Mouse (Mus musculus) midbrain, postnatal 0 days (tissue): Measurements from ENCODE around the gene Ttc6. TPM values are rescaled to one million over a fixed set of nuclear protein-coding genes. Genes with fewer than 3 reads are reported as not detected.

ENCODE experiments used
- ATAC-seq: fragments of 200-750 bp; cut with Nextera tagmentation; 2 replicates; pipeline ENCODE4 v1.8.0; 2017; ENCODE audit warnings: moderate number of reproducible peaks, mild to moderate bottlenecking, moderate TSS enrichment, moderate library complexity; ENCODE audit not compliant: low FRiP score
- DNase-seq: peaks from one replicate; pipeline ENCODE4 v3.0.0-alpha.2; 2015; ENCODE audit warnings: low spot score
- H3K27ac ChIP-seq: fragments of 300-500 bp; sonication (generic); 2 replicates; pipeline ENCODE4 v1.5.1; 2014; ENCODE audit warnings: low read depth, mild to moderate bottlenecking, low read length, mixed read lengths
- H3K27me3 ChIP-seq: fragments of 300-500 bp; sonication (generic); 2 replicates; pipeline ENCODE4 v1.6.1; 2014; ENCODE audit warnings: low read length, control low read depth, mixed read lengths; ENCODE audit not compliant: insufficient read depth
- H3K36me3 ChIP-seq: fragments of 300-500 bp; sonication (generic); 2 replicates; pipeline ENCODE4 v1.6.1; 2014; ENCODE audit warnings: low read length, control low read depth, mixed read lengths; ENCODE audit not compliant: insufficient read depth
- H3K4me1 ChIP-seq: fragments of 300-500 bp; sonication (generic); 2 replicates; pipeline ENCODE4 v1.6.1; 2014; ENCODE audit warnings: mild to moderate bottlenecking, control low read depth, antibody characterized with exemption, low read length, mixed read lengths; ENCODE audit not compliant: insufficient read depth
- H3K4me2 ChIP-seq: fragments of 300-500 bp; sonication (generic); 2 replicates; pipeline ENCODE4 v1.6.1; 2014; ENCODE audit warnings: low read depth, mild to moderate bottlenecking, low read length, mixed read lengths; ENCODE audit not compliant: poor library complexity, severe bottlenecking
- H3K4me3 ChIP-seq: fragments of 300-500 bp; sonication (generic); 2 replicates; pipeline ENCODE4 v1.5.1; 2014; ENCODE audit warnings: low read depth, mild to moderate bottlenecking, low read length, moderate library complexity
- H3K9ac ChIP-seq: fragments of 300-500 bp; sonication (generic); replicated peaks from 2 replicates; pipeline ENCODE4 v1.6.1; 2014; ENCODE audit warnings: mild to moderate bottlenecking, low read length, moderate library complexity, mixed read lengths; ENCODE audit not compliant: poor library complexity, severe bottlenecking
- H3K9me3 ChIP-seq: fragments of 300-500 bp; sonication (generic); 2 replicates; pipeline ENCODE4 v1.6.1; 2016; ENCODE audit warnings: low read length, control low read depth
- CTCF ChIP-seq: IDR thresholded peaks from 2 replicates; pipeline ENCODE4 v1.5.1; 2016; ENCODE audit warnings: antibody characterized with exemption, mild to moderate bottlenecking
- WGBS: fragments of 180-500 bp; shearing (Covaris S2); extraction: QIAGEN DNeasy Blood & Tissue Kit; methylation state at CpG from one replicate; pipeline ENCODE4 v1.1.7; 2014; 5-methylcytosine and 5-hydroxymethylcytosine counted together
- polyA plus RNA-seq: library from polyadenylated mRNA; unstranded; fragments of >200 nt; fragmentation: Nextera tagmentation; extraction: Ambion mirVana; gene quantifications from 2 replicates; pipeline ENCODE4 v1.2.1, GENCODE M21; 2015
- total RNA-seq: library from RNA; depleted of rRNA; stranded (reverse); fragments of >200 nt; gene quantifications from 2 replicates; pipeline ENCODE4 v1.2.3, GENCODE M21; 2014

The Ttc6 gene
- total and polyA plus RNA-seq, 2 experiments from 2014 or later = 0.91 to 2.2 TPM

DNA sequence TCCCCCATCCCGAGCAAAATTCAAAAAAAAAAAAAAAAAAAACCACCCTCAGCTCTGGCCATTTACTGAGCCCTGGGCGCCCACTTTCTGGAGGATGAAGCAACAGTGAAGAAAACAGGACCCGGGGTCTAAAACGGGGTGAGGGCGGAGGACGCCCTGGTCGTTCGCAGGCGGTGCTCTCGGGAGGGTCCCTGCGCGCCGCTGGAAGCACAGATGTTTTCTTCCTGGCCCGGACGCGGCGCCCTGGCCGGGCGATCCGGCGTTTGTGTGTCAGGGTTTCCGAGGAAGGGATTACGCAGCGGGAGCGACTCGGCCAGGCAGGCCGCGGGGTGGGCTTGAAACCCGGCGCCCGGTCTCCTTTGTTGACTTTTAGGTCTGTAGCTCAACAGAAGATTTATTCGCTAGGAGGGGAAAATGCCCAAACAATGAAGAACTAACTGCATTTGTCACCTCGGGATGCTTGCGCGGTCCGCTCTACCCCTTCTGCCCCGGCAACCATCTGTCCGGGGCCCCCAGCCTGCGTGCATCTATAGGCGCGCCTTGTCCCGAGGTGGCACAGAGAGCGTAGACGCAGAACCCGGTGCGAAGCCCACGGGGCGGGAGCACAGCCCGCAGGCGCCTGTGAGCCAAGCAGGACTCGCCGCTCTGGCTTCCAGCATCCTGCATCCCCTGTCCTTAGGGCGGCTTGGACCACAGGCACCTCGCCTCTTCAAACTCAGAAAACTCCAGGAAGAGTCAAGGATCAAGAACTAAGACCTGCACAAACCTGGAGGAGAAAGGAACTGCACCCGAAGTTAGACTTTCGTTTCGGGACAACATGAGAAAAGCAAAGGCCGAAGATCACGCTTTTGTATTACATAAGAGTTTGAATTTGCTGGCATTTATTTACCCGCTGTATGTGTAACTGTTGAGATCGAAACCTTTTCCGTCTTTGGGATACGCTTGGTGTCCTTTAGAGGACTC lies 25.0 kb upstream of the Ttc6 start:
- Histone ChIP-seq H3K27ac (no peak overlapping the region), H3K27me3 (peaks cover 76% of the 10 kb centered on the region), H3K4me3 (peak overlapping the region; percentile 6; the same call in 1 of the 2 replicates), H3K36me3 (no peaks in the 10 kb centered on the region), H3K4me2 (peak overlapping the region; percentile 24; the same call in 1 of the 2 replicates), H3K9ac (no peak overlapping the region), H3K4me1 (no peaks in the 10 kb centered on the region), H3K9me3 (no peaks in the 10 kb centered on the region)
- ATAC-seq (no peak), DNase-seq (no peak)
- under 1% methylated on average over 63 of the region's 63 CpGs for WGBS
- no peak for TF ChIP-seq CTCF

DNA sequence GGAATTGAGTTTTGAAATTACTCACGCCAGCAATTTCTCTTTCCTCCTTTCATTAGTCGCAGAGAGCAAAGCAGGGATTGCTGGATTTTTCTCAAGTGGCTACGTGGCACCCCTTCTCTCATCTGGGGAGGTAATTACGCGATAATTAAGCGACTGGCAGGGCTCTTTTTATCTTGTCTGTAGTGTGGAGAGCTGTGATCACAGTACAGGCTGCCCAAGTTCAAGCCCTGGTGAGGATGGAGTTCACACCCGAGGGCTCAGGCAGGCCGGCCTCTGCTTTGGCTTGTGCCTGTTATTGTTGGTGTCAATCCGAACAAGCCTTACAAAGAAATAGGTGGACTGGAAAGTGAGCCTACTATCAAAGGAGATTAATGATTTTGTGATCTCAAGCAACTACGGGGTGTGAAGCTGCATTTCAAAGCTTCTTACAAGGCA lies 24.3 kb upstream of the Ttc6 start:
- WGBS = 2% methylated on average over 10 of the region's 10 CpGs
- no peak overlapping the region for H3K9ac ChIP-seq
- H3K27me3 ChIP-seq = peaks cover 72% of the 10 kb centered on the region
- H3K27ac ChIP-seq = no peak overlapping the region
- H3K4me1 ChIP-seq = no peaks in the 10 kb centered on the region
- ATAC-seq (no peak), DNase-seq (no peak)
- no peaks in the 10 kb centered on the region for H3K9me3 ChIP-seq
- no peak overlapping the region for H3K4me2 ChIP-seq
- no peak overlapping the region; the same call in 1 of the 2 replicates for H3K4me3 ChIP-seq
- H3K36me3 ChIP-seq = no peaks in the 10 kb centered on the region
- no peak for TF ChIP-seq CTCF

DNA sequence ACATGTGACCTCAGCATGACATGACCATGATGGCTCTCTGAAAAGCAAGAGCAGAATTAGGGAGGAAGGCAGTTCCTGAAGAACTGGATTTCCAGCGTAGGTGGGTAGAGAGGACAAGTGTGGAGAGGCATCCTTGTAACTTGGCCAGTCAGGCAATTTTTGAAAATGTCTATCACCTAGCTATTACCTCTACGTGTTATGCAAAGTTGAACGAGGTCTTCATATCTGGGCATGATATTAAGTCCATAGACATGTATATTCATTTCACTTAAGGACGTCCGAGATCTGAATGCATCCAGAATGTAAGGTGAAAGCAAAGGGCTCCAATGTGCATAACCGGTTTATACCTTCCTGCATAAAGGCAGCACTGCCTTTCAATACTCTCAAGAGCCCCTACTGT lies 22.8 kb upstream of the Ttc6 start:
- peaks cover 73% of the 10 kb centered on the region for H3K27me3 ChIP-seq
- TF ChIP-seq CTCF = no peak
- no peak overlapping the region for H3K9ac ChIP-seq
- H3K27ac ChIP-seq = no peak overlapping the region
- H3K9me3 ChIP-seq = no peaks in the 10 kb centered on the region
- 10% methylated on average over 6 of the region's 6 CpGs for WGBS
- H3K4me3 ChIP-seq = no peak overlapping the region
- H3K4me2 ChIP-seq = no peak overlapping the region
- H3K4me1 ChIP-seq = 0 out of 2 replicates have a peak, but pooled peaks cover 7% of the 10 kb centered on the region
- ATAC-seq (no peak), DNase-seq (no peak)
- no peaks in the 10 kb centered on the region for H3K36me3 ChIP-seq

DNA sequence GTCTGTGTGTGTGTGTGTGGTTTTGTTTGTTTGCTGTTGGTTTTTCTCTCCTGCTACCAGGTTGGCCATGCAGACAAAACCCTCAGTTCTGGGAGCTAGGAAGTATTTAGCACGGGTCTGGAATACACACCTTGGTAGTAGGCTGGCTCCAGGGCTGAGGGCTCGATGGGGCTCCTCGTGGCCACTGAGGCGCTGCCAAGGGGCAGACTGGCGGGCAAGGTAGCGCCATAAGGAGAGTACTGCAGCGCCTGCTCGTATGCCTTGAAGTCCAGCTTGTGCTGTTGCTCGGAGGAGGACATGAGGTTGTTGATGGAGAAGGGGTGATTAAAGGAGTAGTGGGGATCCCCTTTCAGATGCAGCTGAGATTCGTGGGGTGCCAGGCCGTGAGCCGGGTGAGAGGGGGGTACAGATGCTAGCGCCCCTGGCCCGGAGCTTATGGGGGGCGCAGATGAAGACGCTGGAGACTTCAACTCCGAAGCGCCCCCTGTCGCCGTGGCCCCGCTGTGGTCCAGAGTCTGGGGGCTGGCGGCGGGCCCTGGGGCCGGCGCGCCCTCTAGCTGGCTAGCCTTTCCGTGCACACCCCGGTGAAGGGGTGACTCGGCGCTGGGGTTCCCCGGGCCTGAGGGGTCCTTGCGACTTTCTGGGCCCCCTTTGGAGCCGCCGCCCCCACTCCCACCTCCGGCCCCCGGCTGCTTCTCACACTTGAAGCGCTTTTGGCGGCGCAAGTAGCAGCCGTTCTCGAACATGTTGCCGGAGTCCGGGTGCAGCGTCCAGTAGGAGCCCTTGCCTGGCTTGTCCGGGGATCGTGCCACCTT lies 21.8 kb upstream of the Ttc6 start:
- no peaks in the 10 kb centered on the region for H3K36me3 ChIP-seq
- H3K9me3 ChIP-seq = no peaks in the 10 kb centered on the region
- TF ChIP-seq CTCF = peak; percentile 30; the same call in 1 of the 2 replicates
- H3K4me1 ChIP-seq = 0 out of 2 replicates have a peak, but pooled peaks cover 7% of the 10 kb centered on the region
- WGBS = 1% methylated on average over 45 of the region's 46 CpGs
- no peak for DNase-seq
- H3K27me3 ChIP-seq = peaks cover 73% of the 10 kb centered on the region
- 0 out of 2 replicates have a peak overlapping the region, but pooled peaks have one; percentile 10 for H3K4me3 ChIP-seq
- no peak overlapping the region for H3K9ac ChIP-seq
- no peak overlapping the region for H3K27ac ChIP-seq
- ATAC-seq = no peak
- H3K4me2 ChIP-seq = no peak overlapping the region

DNA sequence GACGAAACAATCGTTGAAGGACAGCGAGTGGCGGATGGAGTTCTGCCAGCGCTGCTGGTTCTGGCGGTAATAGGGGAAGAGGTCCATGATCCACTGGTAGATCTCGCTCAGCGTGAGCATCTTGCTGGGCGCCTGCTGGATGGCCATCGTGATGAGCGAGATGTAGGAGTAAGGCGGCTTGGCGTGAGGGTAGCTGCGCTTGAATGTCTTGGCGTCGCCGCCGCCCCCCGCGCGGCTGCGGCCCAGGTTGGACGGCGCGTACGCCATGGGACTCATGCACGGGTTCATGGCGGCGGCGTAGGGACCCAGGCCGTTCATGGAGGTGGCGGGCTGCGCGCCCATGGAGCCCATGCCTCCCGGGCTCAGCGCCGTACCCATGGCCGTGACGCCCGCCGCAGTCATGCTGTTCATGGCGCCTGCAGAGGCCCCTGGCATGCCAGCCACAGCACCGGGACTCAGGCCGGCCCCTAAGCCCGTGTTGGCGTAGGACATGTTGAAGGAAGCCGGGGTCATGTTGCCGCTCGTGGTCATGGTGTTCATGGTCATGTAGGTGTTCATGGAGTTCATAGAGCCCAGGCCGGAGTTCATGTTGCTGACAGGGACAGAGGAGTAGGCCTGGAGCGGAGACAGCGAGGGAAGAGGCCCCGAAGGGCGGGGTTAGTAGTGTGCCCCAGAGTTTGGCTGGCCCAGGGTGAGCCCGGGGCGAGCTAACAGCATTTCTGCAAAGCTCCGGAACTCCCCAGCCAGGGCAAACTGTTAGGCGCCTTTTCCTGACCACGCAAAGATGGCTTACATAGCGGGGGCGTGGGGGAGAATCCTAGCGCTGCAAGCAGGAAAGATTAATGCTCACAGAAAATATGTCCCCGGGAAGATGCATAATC lies 20.9 kb upstream of the Ttc6 start:
- H3K36me3 ChIP-seq = no peaks in the 10 kb centered on the region
- H3K4me1 ChIP-seq = 0 out of 2 replicates have a peak, but pooled peaks cover 7% of the 10 kb centered on the region
- peaks cover 79% of the 10 kb centered on the region for H3K27me3 ChIP-seq
- no peaks in the 10 kb centered on the region for H3K9me3 ChIP-seq
- under 1% methylated on average over 61 of the region's 63 CpGs for WGBS
- DNase-seq = no peak
- peak overlapping the region; percentile 18; the same call in 1 of the 2 replicates for H3K4me2 ChIP-seq
- no peak overlapping the region for H3K9ac ChIP-seq
- peak; percentile 12; the same call in 1 of the 2 replicates for ATAC-seq
- H3K27ac ChIP-seq = no peak overlapping the region
- peak overlapping the region; percentile 10; the same call in 1 of the 2 replicates for H3K4me3 ChIP-seq
- no peak for TF ChIP-seq CTCF
